Mouse (Mus musculus) cerebellum, postnatal 14 days (tissue): ENCODE results near the gene Sos1.

Source experiments
- DNase-seq, 2 experiments: peaks; one replicate each; pipeline ENCODE4 v3.0.0; 2021; ENCODE audit warnings: mixed read lengths in 2 of 2

Sos1 gene

GRCm38 (mm10) chr17:80480031-80480854 lies at the start of gene Sos1:
Gene Sos1, minus strand, starts transcription at chr17:80480453.
- peak; percentile 98 to 99 for DNase-seq

GRCm38 (mm10) chr17:80523231-80523630 lies 43.0 kb upstream of the Sos1 start:
- DNase-seq: no peak

- no peak for DNase-seq
Measured at GRCm38 (mm10) chr17:80522229-80522556, 41.9 kb upstream of the Sos1 start.

- no peak for DNase-seq
Measured at GRCm38 (mm10) chr17:80521521-80522228, 41.4 kb upstream of the Sos1 start.

- no peak for DNase-seq
Measured at GRCm38 (mm10) chr17:80520537-80520936, 40.3 kb upstream of the Sos1 start.

- DNase-seq: peak; percentile 9 to 43
Measured at GRCm38 (mm10) chr17:80518811-80519210, 38.6 kb upstream of the Sos1 start.

GRCm38 (mm10) chr17:80517244-80517643 lies 37.0 kb upstream of the Sos1 start:
- no peak for DNase-seq

GRCm38 (mm10) chr17:80515956-80516355 lies 35.7 kb upstream of the Sos1 start:
- no peak for DNase-seq

GRCm38 (mm10) chr17:80515513-80515912 lies 35.3 kb upstream of the Sos1 start:
- DNase-seq: no peak

- DNase-seq: no peak
Measured at GRCm38 (mm10) chr17:80513766-80514165, 33.5 kb upstream of the Sos1 start.

- no peak for DNase-seq
Measured at GRCm38 (mm10) chr17:80510459-80510855, 30.2 kb upstream of the Sos1 start.

GRCm38 (mm10) chr17:80509494-80510458 lies 29.5 kb upstream of the Sos1 start:
- no peak for DNase-seq

GRCm38 (mm10) chr17:80505766-80506165 lies 25.5 kb upstream of the Sos1 start:
- no peak for DNase-seq

- no peak for DNase-seq
Measured at GRCm38 (mm10) chr17:80505342-80505741, 25.1 kb upstream of the Sos1 start.

GRCm38 (mm10) chr17:80501805-80502172 lies 21.5 kb upstream of the Sos1 start:
- DNase-seq: no peak

GRCm38 (mm10) chr17:80501037-80501804 lies 21.0 kb upstream of the Sos1 start:
- DNase-seq: no peak

- no peak for DNase-seq
Measured at GRCm38 (mm10) chr17:80500025-80500424, 19.8 kb upstream of the Sos1 start.

GRCm38 (mm10) chr17:80498600-80499268 lies 18.5 kb upstream of the Sos1 start:
- DNase-seq: no peak

GRCm38 (mm10) chr17:80497183-80497601 lies 16.9 kb upstream of the Sos1 start:
- DNase-seq: no peak

GRCm38 (mm10) chr17:80496607-80497170 lies 16.4 kb upstream of the Sos1 start:
- DNase-seq: no peak

- no peak for DNase-seq
Measured at GRCm38 (mm10) chr17:80496185-80496584, 15.9 kb upstream of the Sos1 start.
